In the genomic region with DNA sequence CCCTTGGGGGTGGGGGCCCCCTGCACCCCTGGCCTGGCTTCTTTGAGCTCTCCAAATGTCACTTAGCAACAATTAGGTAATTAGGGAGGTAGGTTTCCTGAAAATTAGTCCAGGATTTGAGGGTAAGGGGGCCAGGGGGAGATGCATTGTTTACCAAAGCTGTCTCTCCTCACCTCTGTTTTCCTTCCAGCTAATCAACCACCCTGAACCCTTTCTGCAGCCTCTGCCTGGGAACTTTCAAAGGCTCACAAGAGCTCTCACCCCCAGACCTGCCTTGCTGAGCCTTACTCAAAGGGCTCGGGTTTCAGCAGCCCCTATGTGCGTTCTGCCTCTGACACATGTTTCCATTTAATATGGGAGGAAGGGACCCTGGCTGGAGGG, we compare ENCODE assay signal across 9 mouse cellular contexts.
DNase-seq lines count a peak whose midpoint lies in the region; ATAC-seq and TF ChIP-seq lines count a peak whose summit lies in the region.
"Had no signal": no experiment of that assay in that cellular context is flagged by ENCODE, and none has a peak within 500 bp of the region (broad histone marks: within the 10 kb centered on the region; RNA-seq: fewer than 3 reads in every experiment).

No protein-coding gene starts in this region.

- peak overlapping the region; percentile 86 for H3K27ac ChIP-seq in left cerebral cortex, adult 2 months
- peak overlapping the region; percentile 80 for H3K27ac ChIP-seq in forebrain, embryonic 12.5 days
- H3K27ac ChIP-seq in limb, embryonic 13.5 days = peak overlapping the region; percentile 98
- H3K27ac ChIP-seq in stomach, embryonic 14.5 days (ENCODE audit: low read length) = peak overlapping the region; percentile 86
- H3K27ac ChIP-seq: liver, embryonic 13.5 days had no signal

- H3K4me1 ChIP-seq in forebrain, embryonic 12.5 days = peaks cover 14% of the 10 kb centered on the region
- peaks cover 46% of the 10 kb centered on the region for H3K4me1 ChIP-seq in limb, embryonic 13.5 days
- H3K4me1 ChIP-seq in stomach, embryonic 14.5 days (ENCODE audit: control insufficient read depth, insufficient read depth, low read length) = peaks cover 21% of the 10 kb centered on the region
- H3K4me1 ChIP-seq: liver, embryonic 13.5 days had no signal

- intact Hi-C loops in left cerebral cortex, adult 2 months (cut with DNase I) = loop anchor here (1.0 to 5.0 kb wide), 6 partner anchors 42 to 547 kb away; partner anchors contain the start of gene Atp5e

- H3K27me3 ChIP-seq in forebrain, embryonic 12.5 days = no peaks in the 10 kb centered on the region
- no peaks in the 10 kb centered on the region for H3K27me3 ChIP-seq in limb, embryonic 13.5 days
- no peaks in the 10 kb centered on the region for H3K27me3 ChIP-seq in stomach, embryonic 14.5 days (ENCODE audit: control insufficient read depth, insufficient read depth, low read length)
- H3K27me3 ChIP-seq: liver, embryonic 13.5 days had no signal

- peak in 1 of 2 experiments; percentile 17 for DNase-seq in left cerebral cortex, adult 2 months (ENCODE audit: extremely low spot score in 1 of 2, low spot score in 2 of 2)
- no peak for DNase-seq in left cerebral cortex, adult 11 months (ENCODE audit: low spot score)
- DNase-seq in cerebellum, adult 8-10 months = no peak
- DNase-seq: liver, embryonic 13.5 days had no signal

- H3K9me3 ChIP-seq in forebrain, embryonic 12.5 days = no peaks in the 10 kb centered on the region
- H3K9me3 ChIP-seq in limb, embryonic 13.5 days = no peaks in the 10 kb centered on the region
- no peaks in the 10 kb centered on the region for H3K9me3 ChIP-seq in stomach, embryonic 14.5 days (ENCODE audit: control insufficient read depth, low read depth, low read length)
- H3K9me3 ChIP-seq: liver, embryonic 13.5 days had no signal

- WGBS in forebrain, embryonic 12.5 days = 0% methylated on average over 2 of the region's 2 CpGs
- WGBS in limb, embryonic 13.5 days = 0% methylated on average over 2 of the region's 2 CpGs
- 7% methylated on average over 2 of the region's 2 CpGs for WGBS in stomach, embryonic 14.5 days

- peak; percentile 54 for ATAC-seq in forebrain, embryonic 12.5 days (ENCODE audit: low FRiP score)
- peak; percentile 90 for ATAC-seq in limb, embryonic 13.5 days (ENCODE audit: low FRiP score, low read depth)
- peak; percentile 72; the same call in 1 of the 2 replicates for ATAC-seq in stomach, embryonic 14.5 days (ENCODE audit: insufficient number of reproducible peaks, insufficient read depth, low FRiP score, low read depth)
- no peak for ATAC-seq in activated CD4-positive, CD25-positive, alpha-beta regulatory T cell, adult 4 months
- ATAC-seq in cerebellum, adult (ENCODE audit: insufficient number of reproducible peaks, low FRiP score, low TSS enrichment) = no peak

- no peak overlapping the region for H3K4me2 ChIP-seq in forebrain, embryonic 12.5 days
- peak overlapping the region; percentile 41 for H3K4me2 ChIP-seq in limb, embryonic 13.5 days (replicated peaks)
- H3K4me2 ChIP-seq in stomach, embryonic 14.5 days (replicated peaks; ENCODE audit: low read depth, low read length) = no peak overlapping the region; the same call in 1 of the 2 replicates
- H3K4me2 ChIP-seq: liver, embryonic 13.5 days had no signal

- TF ChIP-seq CTCF in left cerebral cortex, adult 2 months (IDR thresholded peaks at IDR 0.05) = no peak

- no peaks in the 10 kb centered on the region for H3K36me3 ChIP-seq in forebrain, embryonic 12.5 days (replicated peaks)
- no peaks in the 10 kb centered on the region for H3K36me3 ChIP-seq in limb, embryonic 13.5 days
- H3K36me3 ChIP-seq in stomach, embryonic 14.5 days (ENCODE audit: control insufficient read depth, insufficient read depth, low read length) = no peaks in the 10 kb centered on the region
- H3K36me3 ChIP-seq: liver, embryonic 13.5 days had no signal

- H3K4me3 ChIP-seq in left cerebral cortex, adult 2 months = no peak overlapping the region
- H3K4me3 ChIP-seq in forebrain, embryonic 12.5 days (replicated peaks) = no peak overlapping the region
- H3K4me3 ChIP-seq in limb, embryonic 13.5 days = no peak overlapping the region
- no peak overlapping the region for H3K4me3 ChIP-seq in stomach, embryonic 14.5 days (ENCODE audit: low read depth, low read length)
- H3K4me3 ChIP-seq: liver, embryonic 13.5 days had no signal

- no peak overlapping the region; the same call in 1 of the 2 replicates for H3K9ac ChIP-seq in forebrain, embryonic 12.5 days
- H3K9ac ChIP-seq in limb, embryonic 13.5 days = peak overlapping the region; percentile 19; the same call in 1 of the 2 replicates
- no peak overlapping the region for H3K9ac ChIP-seq in stomach, embryonic 14.5 days (replicated peaks; ENCODE audit: low read depth, low read length)
- H3K9ac ChIP-seq: liver, embryonic 13.5 days had no signal

Comparison
In these comparisons a context has a peak if more than half of its experiments do, and no peak if none do; other contexts are left out.
1. ATAC-seq: peak in forebrain, embryonic 12.5 days (single experiment), limb, embryonic 13.5 days (single experiment) and stomach, embryonic 14.5 days (single experiment); none in activated CD4-positive, CD25-positive, alpha-beta regulatory T cell, adult 4 months (single experiment) and cerebellum, adult (single experiment).
2. Peak in every context shown above with its lines, with median percentiles within 50 percentile points of each other: H3K27ac ChIP-seq.